9 mouse cellular contexts compared by ENCODE assay signal in genomic region chr12:105584851-105585250, GRCm38 (mm10). TPM values are rescaled to one million over a fixed set of nuclear protein-coding genes. Genes with fewer than 3 reads are reported as not detected.
DNase-seq lines count a peak whose midpoint lies in the region; ATAC-seq and TF ChIP-seq lines count a peak whose summit lies in the region.
"Had no signal": no experiment of that assay in that cellular context is flagged by ENCODE, and none has a peak within 500 bp of the region (broad histone marks: within the 10 kb centered on the region; RNA-seq: fewer than 3 reads in every experiment).

No protein-coding gene starts in this region.

- WGBS in forebrain, embryonic 12.5 days, result 22% methylated on average over 12 of the region's 12 CpGs

- H3K4me2 ChIP-seq in forebrain, embryonic 12.5 days, result no peak overlapping the region

- peak; percentile 98 for TF ChIP-seq CTCF in ES-Bruce4 (IDR thresholded peaks at IDR 0.05; ENCODE audit: low read depth, low read length)
- TF ChIP-seq CTCF in brain, embryonic 14.5 days (IDR thresholded peaks at IDR 0.05; ENCODE audit: borderline replicate concordance, extremely low read depth, insufficient read depth, insufficient read length), result peak; percentile 91

- intact Hi-C loops in heart, postnatal 14 days (cut with DNase I), result loop anchor here (1.0 kb wide), 1 partner anchor 87 kb away; no protein-coding TSS in a partner anchor

- H3K36me3 ChIP-seq in ES-Bruce4 (ENCODE audit: control insufficient read depth, insufficient read depth, low read length, poor library complexity, severe bottlenecking), result no peaks in the 10 kb centered on the region
- H3K36me3 ChIP-seq in forebrain, embryonic 12.5 days (replicated peaks), result no peaks in the 10 kb centered on the region

- no peaks in the 10 kb centered on the region for H3K9me3 ChIP-seq in ES-Bruce4 (replicated peaks; ENCODE audit: control insufficient read depth, insufficient read depth, low read length, poor library complexity, severe bottlenecking)
- no peaks in the 10 kb centered on the region for H3K9me3 ChIP-seq in forebrain, embryonic 12.5 days

- TF ChIP-seq EP300 in ES-Bruce4 (IDR thresholded peaks at IDR 0.05; ENCODE audit: insufficient read depth, low read depth, low read length), result no peak

- no peak for TF ChIP-seq POLR2A in ES-Bruce4 (IDR thresholded peaks at IDR 0.05; ENCODE audit: insufficient read depth, low read length)
- no peak for TF ChIP-seq POLR2A in brain, embryonic 14.5 days (IDR thresholded peaks at IDR 0.05; ENCODE audit: borderline replicate concordance, extremely low read depth, insufficient read depth, insufficient read length, poor library complexity, severe bottlenecking)

- no peaks in the 10 kb centered on the region for H3K27me3 ChIP-seq in ES-Bruce4 (ENCODE audit: control insufficient read depth, insufficient read depth, low read length, poor library complexity, severe bottlenecking)
- peaks cover 5% of the 10 kb centered on the region; the same call in 1 of the 2 replicates for H3K27me3 ChIP-seq in forebrain, embryonic 12.5 days

- H3K4me3 ChIP-seq in ES-Bruce4 (ENCODE audit: low read depth, low read length), result no peak overlapping the region; the same call in 1 of the 2 replicates
- no peak overlapping the region for H3K4me3 ChIP-seq in forebrain, embryonic 12.5 days (replicated peaks)

- no peak overlapping the region for H3K27ac ChIP-seq in ES-Bruce4 (ENCODE audit: insufficient read depth, low read length)
- no peak overlapping the region for H3K27ac ChIP-seq in forebrain, embryonic 12.5 days

- peak; percentile 55 for ATAC-seq in forebrain, embryonic 12.5 days (ENCODE audit: low FRiP score)

- peak; percentile 88 for DNase-seq in brain, embryonic 14.5 days (ENCODE audit: low read depth)
- peak; percentile 84 to 86 for DNase-seq in heart, postnatal 14 days
- DNase-seq in kidney, postnatal 4 days, result peak; percentile 86 to 90
- peak; percentile 66 to 78 for DNase-seq in lung, adult 18-20 months
- DNase-seq in ovary, postnatal 10 days (ENCODE audit: low spot score), result peak; percentile 58
- DNase-seq in urinary bladder, adult 18-20 months (ENCODE audit: low spot score in 2 of 2), result peak; percentile 37 to 53

- no peak overlapping the region for H3K9ac ChIP-seq in ES-Bruce4 (ENCODE audit: low read depth, poor library complexity, severe bottlenecking)
- no peak overlapping the region for H3K9ac ChIP-seq in forebrain, embryonic 12.5 days

- no peaks in the 10 kb centered on the region for H3K4me1 ChIP-seq in ES-Bruce4 (ENCODE audit: control insufficient read depth, insufficient read depth, low read length)
- H3K4me1 ChIP-seq in forebrain, embryonic 12.5 days, result peaks cover 13% of the 10 kb centered on the region

RNA-seq across cellular contexts. Expression of gene Bdkrb1, which starts 18.0 kb away (rescaled TPM):
- not detected in 2 replicates for polyA plus RNA-seq in ES-Bruce4 (2011; ENCODE audit: insufficient read depth, insufficient read length, low read depth, missing spikeins)
- 0.12 TPM in 1 of 2 replicates, not detected in the other for polyA plus RNA-seq in brain, embryonic 14.5 days (2012; rRNA removed)
- polyA plus RNA-seq in forebrain, embryonic 12.5 days (2016; fragmentation: Nextera tagmentation; extraction: Ambion mirVana), result 0.24 TPM in 1 of 2 replicates, not detected in the other
- total RNA-seq in heart, postnatal 14 days (2021), result not detected
- polyA plus RNA-seq: frontal cortex, adult 2 months had no signal

RNA-seq across cellular contexts. Expression of gene Bdkrb2, which starts 21.8 kb away (rescaled TPM):
- polyA plus RNA-seq in ES-Bruce4 (2011; ENCODE audit: insufficient read depth, insufficient read length, low read depth, missing spikeins), result 1.2 and 1.4 TPM in 2 replicates
- 0.40 and 0.98 TPM in 2 replicates for polyA plus RNA-seq in brain, embryonic 14.5 days (2012; rRNA removed)
- polyA plus RNA-seq in forebrain, embryonic 12.5 days (2016; fragmentation: Nextera tagmentation; extraction: Ambion mirVana), result 0.35 and 0.40 TPM in 2 replicates
- total RNA-seq in heart, postnatal 14 days (2021), result 1 to 10 TPM; 1.6 TPM
